Mouse (Mus musculus) skeletal muscle tissue, adult 2 months (tissue): ENCODE data around the gene Mpdu1.

ENCODE experiments used
- DNase-seq: peaks from one replicate; pipeline ENCODE4 v3.0.0-alpha.2; 2012; ENCODE audit warnings: low read depth, low spot score

Mpdu1 gene

DNA sequence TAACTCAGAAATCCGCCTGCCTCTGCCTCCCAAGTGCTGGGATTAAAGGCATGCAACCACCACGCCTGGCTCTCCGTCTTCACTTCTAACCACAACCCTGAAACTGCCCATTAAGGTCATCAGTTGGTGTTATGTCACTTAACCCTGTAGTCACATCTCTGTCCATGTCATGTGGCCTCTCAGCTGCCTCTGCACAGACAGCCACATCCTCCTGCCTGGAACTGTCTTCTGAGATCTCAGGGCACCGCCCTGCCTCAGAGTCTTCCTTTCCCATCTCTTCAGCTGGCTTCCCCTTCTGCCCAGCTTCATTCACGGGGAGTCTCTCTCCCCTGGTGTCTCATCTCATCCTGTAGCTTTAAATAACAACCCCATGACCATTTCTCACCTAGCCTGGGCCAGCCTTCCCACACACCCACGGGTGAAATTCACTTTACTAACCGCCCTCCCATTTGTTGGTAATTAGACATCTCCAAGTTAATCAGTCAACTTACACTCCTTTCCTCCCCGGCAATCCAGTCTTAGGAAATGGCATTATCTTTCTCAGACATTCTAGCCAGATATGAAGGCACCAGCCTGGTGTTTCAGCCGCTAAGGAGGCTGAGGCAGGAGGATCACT, 29.9 kb upstream of the Mpdu1 start:
- no peak for DNase-seq

GRCm38 (mm10) chr11:69689891-69690290, 27.4 kb upstream of the Mpdu1 start:
- no peak for DNase-seq

DNA sequence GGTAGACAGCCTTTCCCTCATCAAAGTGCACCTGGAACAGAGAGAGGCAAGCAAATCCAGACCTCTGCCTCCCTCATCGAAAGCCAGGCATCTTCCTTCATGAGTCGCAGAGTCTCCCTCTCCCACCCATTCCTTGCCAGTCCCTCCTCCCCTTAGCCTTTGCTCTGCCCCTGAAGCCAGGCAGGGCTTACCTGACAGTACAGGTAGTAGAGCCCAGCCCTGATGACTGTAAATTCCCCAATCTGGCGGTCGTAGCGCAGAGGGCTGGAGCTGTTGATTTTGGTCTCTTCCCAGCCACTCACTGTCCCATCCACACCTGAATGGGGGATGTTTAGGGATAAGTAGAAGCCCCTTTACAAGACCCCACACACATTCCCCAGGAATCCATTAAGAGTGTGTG, 24.6 kb upstream of the Mpdu1 start:
- no peak for DNase-seq

- DNase-seq = peak; percentile 82
These were observed 23.9 kb upstream of the Mpdu1 start for GRCm38 (mm10) chr11:69686377-69686776.

GRCm38 (mm10) chr11:69685526-69686148, 23.2 kb upstream of the Mpdu1 start, which contains the start of gene Tnfsf13:
Gene Tnfsf13, minus strand, starts transcription at chr11:69685784.
- peak; percentile 92 for DNase-seq

- DNase-seq = no peak
These were observed 22.5 kb upstream of the Mpdu1 start for GRCm38 (mm10) chr11:69684936-69685335.

GRCm38 (mm10) chr11:69684128-69684745, 21.8 kb upstream of the Mpdu1 start:
- DNase-seq = no peak

DNA sequence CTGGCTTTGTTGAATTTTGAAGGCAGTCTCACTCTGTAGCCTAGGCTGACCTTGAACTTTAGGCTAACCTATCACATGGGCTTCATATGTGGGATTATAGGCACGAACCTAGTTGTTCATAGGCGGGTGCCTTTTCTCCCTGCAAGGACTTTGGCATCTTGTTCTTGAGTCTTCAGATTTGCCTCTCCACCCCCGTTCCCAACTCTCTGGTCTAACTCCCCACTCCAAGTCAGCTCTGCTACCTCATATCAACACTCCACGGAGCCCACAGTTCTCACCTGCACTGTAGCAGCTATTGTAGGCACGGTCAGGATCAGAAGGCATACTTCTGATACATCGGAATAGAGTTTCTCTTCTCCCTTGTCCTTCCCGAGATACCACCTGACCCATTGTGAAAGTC, 21.1 kb upstream of the Mpdu1 start:
- DNase-seq = no peak

DNA sequence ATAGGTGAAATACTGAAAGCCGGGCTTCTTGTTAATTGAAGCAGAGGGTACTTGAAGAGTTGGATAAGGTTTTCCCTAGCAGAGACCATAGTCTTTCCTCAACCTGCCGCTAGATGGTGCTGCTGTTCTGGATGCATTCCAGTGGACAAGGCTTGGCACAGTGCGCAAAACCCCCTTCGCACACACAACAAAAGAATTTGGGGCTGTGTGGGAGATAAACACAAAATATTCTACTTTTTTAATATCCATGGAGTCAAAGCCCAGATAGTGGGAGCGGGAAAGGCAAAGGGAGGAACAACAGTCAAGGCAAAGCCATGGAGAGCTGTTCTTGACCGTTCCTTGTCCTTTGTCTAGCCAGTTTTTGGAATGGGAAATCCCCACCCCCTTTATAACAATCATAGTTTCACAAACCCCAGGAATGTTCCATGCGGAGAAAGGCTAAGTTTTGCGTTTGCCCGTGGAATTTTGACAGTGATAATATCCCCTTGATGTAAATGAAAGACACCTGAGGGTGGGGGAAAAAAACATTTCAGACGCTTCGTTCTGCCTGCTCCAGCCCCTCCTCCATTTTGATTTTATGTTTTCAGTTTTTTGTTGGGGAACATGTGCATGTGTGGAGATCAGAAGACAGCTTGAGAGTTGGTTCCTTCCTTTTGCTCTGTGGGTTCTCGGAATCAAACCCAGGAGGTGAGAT, 20.5 kb upstream of the Mpdu1 start:
- peak; percentile 88 for DNase-seq

GRCm38 (mm10) chr11:69682209-69682839, 19.9 kb upstream of the Mpdu1 start:
- no peak for DNase-seq

- peak; percentile 97 for DNase-seq
These were observed 19.1 kb upstream of the Mpdu1 start, which contains the start of gene Senp3 for GRCm38 (mm10) chr11:69681314-69682208. Gene Senp3, minus strand, starts transcription at chr11:69682084.

DNA sequence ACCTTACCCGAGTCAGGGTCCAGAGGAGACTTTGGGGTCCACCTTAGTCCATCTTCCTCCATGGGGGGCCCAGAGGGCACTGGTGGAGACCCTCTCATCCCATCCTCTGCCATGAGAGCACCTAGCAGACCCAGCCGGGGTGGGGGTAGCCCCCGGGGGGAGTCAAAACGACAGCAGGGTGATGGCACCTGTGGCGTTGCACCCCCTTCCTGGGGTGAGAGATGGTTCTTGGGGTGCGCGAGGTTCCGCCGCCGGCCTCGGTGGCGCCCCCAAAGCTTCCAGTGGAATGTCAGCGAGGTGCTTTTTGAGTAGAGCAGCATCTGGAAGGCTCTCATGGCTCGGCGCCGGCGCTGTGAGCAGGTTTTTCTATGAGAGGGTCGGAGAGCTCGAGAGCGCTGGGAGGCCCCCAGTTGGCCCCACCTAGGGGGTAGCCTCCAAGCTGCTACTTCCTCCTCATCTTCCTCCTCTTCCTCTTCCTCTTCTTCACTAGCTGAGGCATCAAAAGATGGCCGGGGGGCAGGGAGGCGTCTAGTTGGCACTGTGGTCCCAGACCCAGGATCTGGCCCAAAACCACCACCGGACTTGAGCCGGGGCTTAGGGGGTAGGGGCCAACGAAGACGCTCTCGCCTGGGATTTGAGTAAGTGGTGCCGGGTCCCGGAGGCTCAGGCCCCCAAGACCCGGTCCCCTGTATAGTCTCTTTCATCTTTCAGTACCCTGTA, 17.9 kb upstream of the Mpdu1 start:
- DNase-seq = no peak

- DNase-seq = no peak
These were observed 16.7 kb upstream of the Mpdu1 start for GRCm38 (mm10) chr11:69679144-69679543.

GRCm38 (mm10) chr11:69672211-69672706, 9.8 kb upstream of the Mpdu1 start, which contains the start of gene Eif4a1:
Gene Eif4a1, minus strand, starts transcription at chr11:69672423.
- peak; percentile 100 for DNase-seq

DNA sequence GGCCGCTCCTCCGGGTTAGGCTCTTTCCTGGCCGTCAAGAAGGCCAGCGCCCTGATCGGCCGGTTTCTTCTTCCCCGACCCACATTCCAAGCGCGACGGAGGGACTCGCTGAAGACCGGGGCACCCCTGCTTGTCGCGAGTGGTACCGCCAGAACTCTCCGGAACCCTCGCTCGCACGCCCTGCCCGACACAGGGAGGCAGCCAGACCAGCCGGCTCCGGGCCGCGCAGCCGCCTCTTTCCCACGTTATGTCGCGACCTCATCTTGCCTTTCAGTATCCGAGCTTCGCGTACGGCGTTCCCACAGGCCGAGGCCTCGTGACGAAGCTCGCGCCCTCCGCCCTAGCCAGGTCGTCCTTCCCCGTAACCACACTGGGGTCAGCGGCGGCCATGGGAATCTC, 9.3 kb upstream of the Mpdu1 start:
- DNase-seq = no peak

GRCm38 (mm10) chr11:69670786-69671725, 8.6 kb upstream of the Mpdu1 start:
- DNase-seq = peak; percentile 95

DNA sequence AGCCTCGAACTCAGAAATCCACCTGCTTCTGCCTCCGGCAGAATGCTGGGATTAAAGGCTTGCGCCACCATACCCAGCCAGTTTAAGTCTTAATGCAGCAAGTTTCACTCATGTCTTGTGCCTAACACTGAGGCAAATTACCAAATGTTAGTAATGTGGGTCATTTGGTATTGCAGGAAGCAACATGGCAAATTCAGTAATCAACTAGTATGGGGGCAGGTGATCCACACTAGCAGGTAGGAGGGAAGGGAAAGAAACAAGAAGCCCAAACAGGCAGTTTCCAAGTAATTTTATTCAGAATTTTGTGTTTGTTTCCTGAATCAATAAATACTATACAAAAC, 4.2 kb upstream of the Mpdu1 start:
- no peak for DNase-seq

DNA sequence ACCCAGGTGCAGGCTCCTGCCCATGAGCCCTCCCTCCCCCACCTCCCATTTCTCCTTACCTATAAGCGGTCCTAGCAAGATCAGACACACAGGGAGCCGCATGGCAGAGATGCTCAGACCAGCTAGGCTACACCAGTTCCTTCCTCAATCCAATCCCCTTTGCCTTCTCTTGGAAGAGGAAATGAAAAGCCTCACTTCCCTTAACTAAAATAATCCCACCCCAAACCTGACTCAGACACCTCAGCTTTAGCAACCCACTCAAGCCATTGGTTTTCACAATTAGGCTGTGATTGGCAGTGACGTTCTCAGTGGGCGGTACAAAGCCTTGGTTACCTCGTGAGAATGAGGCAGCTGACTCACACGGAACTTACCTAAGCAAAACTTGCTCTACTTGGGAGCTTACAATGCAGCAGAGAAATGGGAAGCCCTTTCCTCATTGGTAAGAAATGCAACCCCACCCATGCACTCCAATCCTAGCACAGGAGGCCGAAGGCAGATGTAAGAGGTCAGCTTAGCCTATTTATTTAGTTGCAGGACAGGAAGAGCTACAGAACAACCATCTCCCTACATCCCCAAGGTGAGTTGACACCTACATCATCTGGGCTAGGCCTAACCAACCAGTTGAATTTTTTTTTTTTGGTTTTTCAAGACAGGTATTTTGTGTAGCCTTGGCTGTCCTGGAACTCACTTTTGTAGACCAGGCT, 3.7 kb upstream of the Mpdu1 start, which contains the start of gene Cd68:
Cd68 (minus strand) TSS at position 193 of the 704 bp plus-strand sequence.
- no peak for DNase-seq
